Mouse (Mus musculus): ENCODE results near the gene Spdl1.
"Not testable (repeated sequence)": the region's sequence is repeated elsewhere in the genome, so short reads cannot be mapped to it uniquely, and the experiment has no call there.

Gene Spdl1

GRCm38 (mm10) chr11:34798066-34798465, 35.4 kb downstream of the Spdl1 start:
- DNase-seq: not testable (repeated sequence)

GRCm38 (mm10) chr11:34796097-34796496, 37.3 kb downstream of the Spdl1 start:
- peak; percentile 9 to 39 for DNase-seq

- DNase-seq: no peak
These were observed 41.6 kb downstream of the Spdl1 start for GRCm38 (mm10) chr11:34791872-34792271.

GRCm38 (mm10) chr11:34784864-34785263, 48.6 kb downstream of the Spdl1 start:
- no peak for DNase-seq

GRCm38 (mm10) chr11:34783587-34784043, 49.8 kb downstream of the Spdl1 start, which contains the start of gene Dock2:
Dock2 (minus strand) TSS chr11:34783892.
- DNase-seq: no peak

- DNase-seq: peak; percentile 3 to 18
These were observed 50.7 kb downstream of the Spdl1 start for GRCm38 (mm10) chr11:34782516-34783430.

- no peak for DNase-seq
These were observed 52.7 kb downstream of the Spdl1 start for GRCm38 (mm10) chr11:34780786-34781185.

GRCm38 (mm10) chr11:34779966-34780365, 53.5 kb downstream of the Spdl1 start:
- DNase-seq: no peak

GRCm38 (mm10) chr11:34778351-34778750, 55.1 kb downstream of the Spdl1 start:
- no peak for DNase-seq

GRCm38 (mm10) chr11:34777529-34777928, 55.9 kb downstream of the Spdl1 start:
- DNase-seq: no peak

- no peak for DNase-seq
These were observed 57.4 kb downstream of the Spdl1 start for GRCm38 (mm10) chr11:34776054-34776453.

GRCm38 (mm10) chr11:34774636-34775035, 58.8 kb downstream of the Spdl1 start:
- DNase-seq: no peak

- DNase-seq: no peak
These were observed 60.0 kb downstream of the Spdl1 start for GRCm38 (mm10) chr11:34773304-34773895.

- DNase-seq: peak; percentile 69 to 73
These were observed 62.0 kb downstream of the Spdl1 start for GRCm38 (mm10) chr11:34771221-34771986.

- DNase-seq: no peak
These were observed 62.8 kb downstream of the Spdl1 start for GRCm38 (mm10) chr11:34770666-34771065.

- no peak for DNase-seq
These were observed 63.5 kb downstream of the Spdl1 start for GRCm38 (mm10) chr11:34769946-34770345.

- no peak for DNase-seq
These were observed 64.0 kb downstream of the Spdl1 start for GRCm38 (mm10) chr11:34769396-34769795.

- no peak for DNase-seq
These were observed 69.6 kb downstream of the Spdl1 start for GRCm38 (mm10) chr11:34763739-34764361.

GRCm38 (mm10) chr11:34762570-34763127, 70.8 kb downstream of the Spdl1 start:
- DNase-seq: no peak

- DNase-seq: no peak
These were observed 71.3 kb downstream of the Spdl1 start for GRCm38 (mm10) chr11:34762125-34762524.

- no peak for DNase-seq
These were observed 73.9 kb downstream of the Spdl1 start for GRCm38 (mm10) chr11:34759582-34759981.

Data from kidney, postnatal 36 days (tissue).